Mouse (Mus musculus) cerebellum, adult 2 months (tissue): Measurements from ENCODE around the gene Cacnb1.

ENCODE experiments used
- CTCF ChIP-seq: fragments of 200-500 bp; IDR thresholded peaks from 2 replicates; pipeline ENCODE4 v1.5.1; 2011; ENCODE audit warnings: low read depth, mild to moderate bottlenecking, control low read depth, low read length, moderate library complexity, borderline replicate concordance; ENCODE audit not compliant: insufficient read depth
- POLR2A ChIP-seq: fragments of 200-500 bp; IDR thresholded peaks from 2 replicates; pipeline ENCODE4 v1.6.1; 2011; ENCODE audit warnings: low read length, control low read depth, borderline replicate concordance; ENCODE audit not compliant: insufficient read depth

DNA sequence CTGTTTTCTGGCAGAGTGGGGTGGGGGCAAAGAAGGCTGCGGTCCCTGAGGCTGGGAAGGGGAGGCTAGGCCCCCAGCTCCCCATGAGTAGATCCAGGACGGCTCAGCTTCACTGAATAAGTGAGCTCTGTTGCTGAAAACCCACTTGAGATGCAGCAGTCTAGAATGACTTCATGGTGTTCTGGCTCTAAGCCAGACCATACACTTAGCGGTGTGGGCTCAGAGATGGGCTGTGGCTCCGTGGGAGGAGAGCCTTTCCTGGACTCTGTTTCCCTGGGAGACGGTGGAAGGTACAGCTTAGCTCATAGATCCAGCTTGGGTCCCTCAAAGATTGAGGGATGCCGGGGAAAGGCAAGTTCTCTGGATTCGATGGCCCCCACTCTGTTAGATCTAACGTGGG is 18.7 kb downstream of the Cacnb1 start:
- TF ChIP-seq CTCF (no peak), POLR2A (no peak)
